Mouse (Mus musculus) stomach, postnatal 0 days (tissue): ENCODE measurements around the gene Med7. TPM values are rescaled to one million over a fixed set of nuclear protein-coding genes. Genes with fewer than 3 reads are reported as not detected.

Experiments used
- ATAC-seq: fragments of 200-750 bp; cut with Nextera tagmentation; 2 replicates; pipeline ENCODE4 v1.8.0; 2017; ENCODE audit not compliant: low FRiP score, low TSS enrichment
- DNase-seq: peaks from one replicate; pipeline ENCODE4 v3.0.0-alpha.2; 2016; ENCODE audit warnings: low spot score
- H3K27ac ChIP-seq: fragments of 300-500 bp; sonication (generic); replicated peaks from 2 replicates; pipeline ENCODE4 v1.5.1; 2014; ENCODE audit warnings: mild to moderate bottlenecking, control low read depth
- H3K27me3 ChIP-seq: fragments of 300-500 bp; sonication (generic); 2 replicates; pipeline ENCODE4 v1.6.1; 2014; ENCODE audit warnings: low read length; ENCODE audit not compliant: control insufficient read depth, insufficient read depth
- H3K36me3 ChIP-seq: fragments of 300-500 bp; sonication (generic); 2 replicates; pipeline ENCODE4 v1.6.1; 2014; ENCODE audit warnings: low read length, mixed read lengths; ENCODE audit not compliant: control insufficient read depth, insufficient read depth
- H3K4me1 ChIP-seq: fragments of 300-500 bp; sonication (generic); replicated peaks from 2 replicates; pipeline ENCODE4 v1.6.1; 2014; ENCODE audit warnings: antibody characterized with exemption; ENCODE audit not compliant: control insufficient read depth, insufficient read depth
- H3K4me2 ChIP-seq: fragments of 300-500 bp; sonication (generic); replicated peaks from 2 replicates; pipeline ENCODE4 v1.6.1; 2014; ENCODE audit warnings: low read depth, mild to moderate bottlenecking, control low read depth, moderate library complexity
- H3K4me3 ChIP-seq: fragments of 300-500 bp; sonication (generic); 2 replicates; pipeline ENCODE4 v1.5.1; 2014; ENCODE audit warnings: low read depth, low read length, control low read depth
- H3K9ac ChIP-seq: fragments of 300-500 bp; sonication (generic); 2 replicates; pipeline ENCODE4 v1.6.1; 2014; ENCODE audit warnings: mild to moderate bottlenecking, low read length, control low read depth, mixed read lengths
- H3K9me3 ChIP-seq: fragments of 300-500 bp; sonication (generic); 2 replicates; pipeline ENCODE4 v1.6.1; 2016; ENCODE audit warnings: low read length; ENCODE audit not compliant: control insufficient read depth
- CTCF ChIP-seq: IDR thresholded peaks from 2 replicates; pipeline ENCODE4 v1.5.1; 2016; ENCODE audit warnings: antibody characterized with exemption, low read depth, mild to moderate bottlenecking, moderate library complexity
- EP300 ChIP-seq: optimal IDR thresholded peaks from 2 replicates; pipeline ENCODE3; 2016; ENCODE audit warnings: antibody characterized with exemption
- WGBS: fragments of 180-500 bp; shearing (Covaris S2); extraction: QIAGEN DNeasy Blood & Tissue Kit; methylation state at CpG from one replicate; pipeline ENCODE4 v1.1.7; 2014; 5-methylcytosine and 5-hydroxymethylcytosine counted together
- polyA plus RNA-seq: library from polyadenylated mRNA; unstranded; fragments of >200 nt; fragmentation: Nextera tagmentation; extraction: Ambion mirVana; gene quantifications from 2 replicates; pipeline ENCODE4 v1.2.1, GENCODE M21; 2015

Med7 gene
- polyA plus RNA-seq, 1 experiment from 2014 or later: 41.5 TPM

DNA sequence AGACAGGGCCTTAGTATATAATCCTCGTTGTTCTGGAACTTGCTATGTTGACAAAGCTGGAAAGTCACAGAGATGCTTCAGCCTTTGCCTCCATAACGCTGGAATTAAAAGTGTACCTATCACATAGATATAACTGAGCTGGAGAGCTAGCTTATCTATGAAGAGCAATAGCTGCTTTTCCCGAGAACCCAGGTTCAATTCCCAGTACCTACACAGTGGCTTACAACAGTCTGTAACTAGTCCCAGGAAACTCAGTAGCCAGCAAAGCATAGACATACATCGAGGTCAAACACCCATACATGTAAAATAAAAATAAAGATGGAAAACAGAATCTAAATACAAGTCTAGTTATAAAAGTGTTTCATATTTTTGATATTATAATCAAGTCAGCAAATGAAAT, 38.3 kb upstream of the Med7 start:
- WGBS: 80% methylated on average over 4 of the region's 4 CpGs
- no peak for ATAC-seq
- H3K4me1 ChIP-seq: no peaks in the 10 kb centered on the region; the same call in 1 of the 2 replicates
- H3K27ac ChIP-seq: no peak overlapping the region
- no peak for DNase-seq
- no peak overlapping the region for H3K4me2 ChIP-seq
- no peak overlapping the region for H3K9ac ChIP-seq
- no peak for TF ChIP-seq EP300
- TF ChIP-seq CTCF: no peak
- no peaks in the 10 kb centered on the region for H3K36me3 ChIP-seq
- no peaks in the 10 kb centered on the region for H3K9me3 ChIP-seq
- no peaks in the 10 kb centered on the region for H3K27me3 ChIP-seq
- H3K4me3 ChIP-seq: no peak overlapping the region

DNA sequence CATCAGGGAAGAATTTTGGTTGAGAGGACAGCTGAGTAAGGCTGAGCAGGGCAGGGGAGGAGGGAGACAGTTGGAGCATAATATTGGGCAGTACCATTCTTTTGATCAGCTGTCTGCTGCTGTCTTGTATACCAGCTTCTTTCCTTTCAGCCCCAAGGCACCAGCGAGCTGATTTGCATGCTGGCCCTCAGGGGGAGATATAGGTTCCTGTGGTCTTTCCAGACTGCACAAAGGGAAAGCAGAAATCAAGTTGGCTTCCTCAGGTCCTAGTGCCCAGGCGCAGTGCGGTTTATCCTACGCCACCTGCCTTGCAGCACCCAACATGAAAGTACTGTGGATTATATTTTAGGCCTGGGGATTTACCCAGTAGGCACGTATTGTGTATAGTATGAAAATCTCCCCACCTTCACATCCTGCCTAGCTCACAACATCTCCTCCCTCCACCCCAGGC, 37.8 kb upstream of the Med7 start:
- no peak for TF ChIP-seq CTCF
- TF ChIP-seq EP300: no peak
- Histone ChIP-seq H3K27ac (no peak overlapping the region), H3K9ac (no peak overlapping the region), H3K27me3 (no peaks in the 10 kb centered on the region), H3K4me1 (no peaks in the 10 kb centered on the region; the same call in 1 of the 2 replicates), H3K36me3 (no peaks in the 10 kb centered on the region), H3K4me3 (no peak overlapping the region), H3K4me2 (no peak overlapping the region), H3K9me3 (no peaks in the 10 kb centered on the region)
- 68% methylated on average over 5 of the region's 5 CpGs for WGBS
- ATAC-seq (no peak), DNase-seq (no peak)

DNA sequence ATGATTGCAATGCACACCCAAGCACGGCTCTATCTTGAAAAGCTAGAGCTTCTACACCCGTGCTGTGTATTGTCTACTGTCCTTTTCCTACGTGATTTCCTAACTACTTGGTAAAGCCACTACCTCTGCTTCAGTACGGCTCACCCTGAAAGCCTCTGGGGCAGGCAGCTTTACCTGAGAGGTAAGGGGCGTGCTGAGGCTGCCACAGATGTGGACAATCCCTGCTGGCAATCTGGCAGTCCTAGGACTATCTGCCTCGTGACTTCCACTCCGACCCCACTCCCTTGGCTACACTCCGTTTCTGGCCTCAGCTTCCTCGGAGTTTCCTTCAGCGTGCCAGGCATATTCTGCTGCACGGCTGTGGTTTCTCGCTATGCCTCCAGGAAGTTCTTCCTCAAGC, 35.2 kb upstream of the Med7 start:
- Histone ChIP-seq H3K4me1 (no peaks in the 10 kb centered on the region; the same call in 1 of the 2 replicates), H3K27ac (no peak overlapping the region), H3K4me2 (peak overlapping the region; percentile 29), H3K27me3 (no peaks in the 10 kb centered on the region), H3K9ac (no peak overlapping the region), H3K9me3 (no peaks in the 10 kb centered on the region), H3K36me3 (no peaks in the 10 kb centered on the region), H3K4me3 (no peak overlapping the region)
- peak; percentile 17 for DNase-seq
- TF ChIP-seq CTCF (no peak), EP300 (no peak)
- ATAC-seq: no peak
- 48% methylated on average over 12 of the region's 12 CpGs for WGBS

DNA sequence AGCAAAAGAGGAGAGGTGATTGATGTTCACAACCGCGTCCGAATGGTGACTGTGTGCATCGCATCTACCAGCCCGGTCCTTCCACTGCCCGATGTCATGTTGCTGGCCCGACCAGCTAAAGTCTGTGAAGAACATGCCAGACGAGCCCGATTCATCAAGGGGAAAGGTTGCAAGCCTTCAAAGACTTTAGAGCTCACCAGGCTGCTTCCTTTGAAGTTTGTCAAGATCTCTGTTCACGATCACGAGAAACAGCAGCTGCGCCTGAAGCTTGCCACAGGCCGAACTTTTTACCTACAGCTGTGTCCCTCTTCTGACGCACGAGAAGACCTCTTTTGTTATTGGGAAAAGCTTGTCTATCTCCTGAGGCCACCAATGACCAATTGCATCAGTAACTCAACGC, 31.7 kb upstream of the Med7 start:
- H3K27ac ChIP-seq: no peak overlapping the region
- H3K36me3 ChIP-seq: no peaks in the 10 kb centered on the region
- no peak for TF ChIP-seq CTCF
- no peak for TF ChIP-seq EP300
- no peak overlapping the region for H3K4me3 ChIP-seq
- ATAC-seq (no peak), DNase-seq (no peak)
- H3K4me2 ChIP-seq: no peak overlapping the region
- H3K27me3 ChIP-seq: no peaks in the 10 kb centered on the region
- H3K4me1 ChIP-seq: no peaks in the 10 kb centered on the region; the same call in 1 of the 2 replicates
- 76% methylated on average over 16 of the region's 16 CpGs for WGBS
- H3K9me3 ChIP-seq: no peaks in the 10 kb centered on the region
- no peak overlapping the region for H3K9ac ChIP-seq

DNA sequence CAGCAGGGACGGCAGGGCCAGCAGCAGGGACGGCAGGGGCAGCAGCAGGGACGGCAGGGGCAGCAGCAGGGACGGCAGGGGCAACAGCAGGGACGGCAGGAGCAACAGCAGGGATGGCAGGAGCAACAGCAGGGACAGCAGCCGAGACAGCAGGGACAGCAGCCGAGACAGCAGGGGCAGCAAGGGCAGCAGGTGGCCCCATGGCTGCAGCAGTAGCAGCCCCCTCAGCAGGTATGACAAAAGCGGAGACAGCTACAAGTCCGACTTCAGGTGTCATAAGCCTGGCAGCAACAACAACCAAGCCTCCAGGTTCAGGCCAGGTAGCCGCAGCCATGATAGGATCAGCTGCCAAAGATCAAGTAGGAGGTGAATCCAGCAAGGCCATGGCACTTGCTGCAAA, 30.0 kb upstream of the Med7 start:
- no peak overlapping the region for H3K4me2 ChIP-seq
- 53% methylated on average over 10 of the region's 10 CpGs for WGBS
- no peak overlapping the region for H3K4me3 ChIP-seq
- no peaks in the 10 kb centered on the region for H3K9me3 ChIP-seq
- H3K27ac ChIP-seq: no peak overlapping the region
- DNase-seq: no peak
- no peak overlapping the region for H3K9ac ChIP-seq
- H3K36me3 ChIP-seq: no peaks in the 10 kb centered on the region
- H3K27me3 ChIP-seq: no peaks in the 10 kb centered on the region
- ATAC-seq: no peak
- no peak for TF ChIP-seq CTCF
- TF ChIP-seq EP300: no peak
- H3K4me1 ChIP-seq: no peaks in the 10 kb centered on the region

DNA sequence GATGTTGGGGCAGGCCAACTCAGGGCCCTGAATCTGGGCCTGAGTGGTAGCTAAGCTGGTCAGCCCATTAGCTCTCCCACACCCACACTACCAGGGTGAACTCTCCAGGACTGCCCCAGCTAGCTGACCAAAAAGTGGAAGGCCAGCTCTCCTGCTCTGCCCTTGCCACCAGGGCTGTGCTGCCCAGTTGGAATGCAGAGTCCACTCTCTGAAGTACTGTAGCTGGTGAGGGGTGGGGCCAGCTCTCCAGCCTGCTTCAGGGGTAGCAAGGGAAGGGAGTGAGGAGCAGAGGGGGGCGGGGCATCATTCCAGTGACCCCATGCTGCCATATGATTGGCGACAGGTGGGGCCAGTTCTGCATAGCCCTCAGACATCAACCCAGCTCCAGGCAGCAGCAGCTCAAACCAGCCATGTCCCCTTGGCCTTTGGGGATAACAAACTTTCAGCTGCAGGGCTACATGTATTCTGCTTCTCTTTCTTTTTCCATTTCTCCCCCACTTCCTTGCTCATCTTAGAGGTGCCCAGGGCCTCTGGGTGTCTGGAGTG, 26.6 kb upstream of the Med7 start:
- Histone ChIP-seq H3K4me3 (no peak overlapping the region), H3K27me3 (no peaks in the 10 kb centered on the region), H3K9ac (no peak overlapping the region), H3K36me3 (no peaks in the 10 kb centered on the region), H3K27ac (no peak overlapping the region), H3K4me1 (no peaks in the 10 kb centered on the region), H3K4me2 (no peak overlapping the region), H3K9me3 (no peaks in the 10 kb centered on the region)
- TF ChIP-seq CTCF: no peak
- no peak for TF ChIP-seq EP300
- ATAC-seq (no peak), DNase-seq (no peak)
- 43% methylated on average over 1 of the region's 2 CpGs for WGBS
